Mouse (Mus musculus) stomach, postnatal 0 days (tissue): Measurements from ENCODE around the gene Coro2b.

Experiments used
- CTCF ChIP-seq: IDR thresholded peaks from 2 replicates; pipeline ENCODE4 v1.5.1; 2016; ENCODE audit warnings: antibody characterized with exemption, low read depth, mild to moderate bottlenecking, moderate library complexity
- EP300 ChIP-seq: optimal IDR thresholded peaks from 2 replicates; pipeline ENCODE3; 2016; ENCODE audit warnings: antibody characterized with exemption

DNA sequence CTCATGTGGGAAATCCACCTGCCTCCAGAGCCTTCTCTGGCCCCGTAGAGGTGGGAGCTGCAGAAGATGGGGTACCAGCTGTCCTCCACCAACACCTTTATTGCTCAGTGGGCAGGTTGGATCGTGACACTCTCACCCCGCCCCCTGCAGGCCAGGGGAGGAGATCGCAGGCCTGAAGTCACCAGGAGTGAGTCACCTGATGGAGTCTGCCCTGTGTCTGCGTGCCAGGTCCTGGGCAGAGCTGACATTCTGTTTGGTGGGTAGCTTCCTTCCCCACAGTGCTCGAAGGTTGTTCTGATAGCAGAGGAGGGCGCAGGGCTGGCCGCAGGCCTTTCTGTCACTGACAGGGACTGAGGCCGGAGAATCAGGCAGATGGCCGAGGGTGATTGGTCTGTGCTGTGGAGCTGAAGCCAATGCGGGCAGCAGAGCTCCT, 13.8 kb upstream of the Coro2b start:
- peak; percentile 86 for TF ChIP-seq CTCF
- TF ChIP-seq EP300 = no peak
